Mouse (Mus musculus) forebrain, embryonic 13.5 days (tissue): ENCODE data around the gene Immp2l. TPM values are rescaled to one million over a fixed set of nuclear protein-coding genes. Genes with fewer than 3 reads are reported as not detected.

Experiments used
- ATAC-seq: fragments of 200-750 bp; cut with Nextera tagmentation; 2 replicates; pipeline ENCODE4 v1.8.0; 2017
- H3K27ac ChIP-seq: fragments of 300-500 bp; sonication (generic); 2 replicates; pipeline ENCODE4 v1.5.1; 2015; ENCODE audit warnings: inconsistent platforms, mild to moderate bottlenecking, moderate library complexity
- H3K27me3 ChIP-seq: fragments of 300-500 bp; sonication (generic); 2 replicates; pipeline ENCODE4 v1.6.1; 2015; ENCODE audit warnings: mild to moderate bottlenecking, inconsistent platforms
- H3K36me3 ChIP-seq: fragments of 300-500 bp; sonication (generic); 2 replicates; pipeline ENCODE4 v1.6.1; 2015; ENCODE audit warnings: mild to moderate bottlenecking, inconsistent platforms; ENCODE audit not compliant: poor library complexity, severe bottlenecking
- H3K4me1 ChIP-seq: fragments of 300-500 bp; sonication (generic); 2 replicates; pipeline ENCODE4 v1.6.1; 2015; ENCODE audit warnings: inconsistent platforms
- H3K4me2 ChIP-seq: fragments of 300-500 bp; sonication (generic); 2 replicates; pipeline ENCODE4 v1.6.1; 2015; ENCODE audit warnings: inconsistent platforms, mild to moderate bottlenecking, moderate library complexity
- H3K4me3 ChIP-seq: fragments of 300-500 bp; sonication (generic); 2 replicates; pipeline ENCODE4 v1.5.1; 2015; ENCODE audit warnings: mild to moderate bottlenecking, inconsistent platforms
- H3K9ac ChIP-seq: fragments of 300-500 bp; sonication (generic); 2 replicates; pipeline ENCODE4 v1.6.1; 2015; ENCODE audit warnings: mild to moderate bottlenecking, inconsistent platforms
- H3K9me3 ChIP-seq: fragments of 300-500 bp; sonication (generic); replicated peaks from 2 replicates; pipeline ENCODE4 v1.6.1; 2016; ENCODE audit warnings: inconsistent platforms
- WGBS: fragments of 180-500 bp; shearing (Covaris S2); methylation state at CpG from one replicate; pipeline ENCODE4 v1.1.7; 2015; 5-methylcytosine and 5-hydroxymethylcytosine counted together
- polyA plus RNA-seq: library from polyadenylated mRNA; unstranded; fragments of >200 nt; fragmentation: Nextera tagmentation; extraction: Ambion mirVana; gene quantifications from 2 replicates; pipeline ENCODE4 v1.2.1, GENCODE M21; 2015

Gene Immp2l
- polyA plus RNA-seq, 1 experiment from 2014 or later = 5.3 TPM

DNA sequence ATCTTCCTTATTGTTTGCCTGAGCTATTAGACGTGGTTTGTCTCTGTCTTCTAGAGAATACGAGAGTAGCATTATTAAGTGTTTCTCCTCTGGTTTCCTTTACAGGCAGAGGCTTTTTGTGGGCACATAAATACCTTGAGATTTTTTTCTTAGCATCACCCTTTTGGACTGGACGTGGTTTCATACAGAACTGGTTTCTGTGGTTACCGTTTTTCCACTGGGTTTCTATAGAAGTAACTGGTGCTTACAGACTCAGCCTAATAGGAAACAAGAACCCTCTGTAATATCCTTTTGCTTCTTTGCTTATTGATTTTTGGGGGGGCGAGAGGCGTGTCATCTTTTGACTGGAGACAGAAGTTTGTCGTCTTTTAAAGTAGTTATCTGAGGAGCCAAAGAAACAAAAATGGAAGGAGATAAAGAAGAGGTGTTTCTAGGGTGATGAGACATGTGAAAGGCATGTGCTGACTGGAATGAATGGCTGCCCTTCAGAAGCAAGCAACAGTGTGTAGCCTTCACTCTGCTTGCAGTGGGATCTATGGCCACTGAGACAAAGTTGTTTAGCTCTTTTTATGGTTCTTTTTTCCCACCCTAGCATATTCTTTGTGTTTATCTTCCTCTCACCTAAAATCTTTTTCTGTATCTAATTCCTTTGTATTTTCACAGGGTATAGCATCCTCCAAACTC lies 307.2 kb downstream of the Immp2l start:
- Histone ChIP-seq H3K4me2 (no peak overlapping the region), H3K27ac (no peak overlapping the region), H3K27me3 (no peaks in the 10 kb centered on the region), H3K36me3 (no peaks in the 10 kb centered on the region), H3K9me3 (no peaks in the 10 kb centered on the region), H3K9ac (no peak overlapping the region), H3K4me3 (no peak overlapping the region), H3K4me1 (no peaks in the 10 kb centered on the region; the same call in 1 of the 2 replicates)
- ATAC-seq = no peak
- 67% methylated on average over 7 of the region's 7 CpGs for WGBS

- Histone ChIP-seq H3K9me3 (no peaks in the 10 kb centered on the region), H3K4me1 (no peaks in the 10 kb centered on the region), H3K36me3 (no peaks in the 10 kb centered on the region), H3K27me3 (no peaks in the 10 kb centered on the region), H3K27ac (no peak overlapping the region), H3K4me2 (no peak overlapping the region), H3K9ac (no peak overlapping the region), H3K4me3 (no peak overlapping the region)
- ATAC-seq = no peak
- 91% methylated on average over 4 of the region's 4 CpGs for WGBS
Observed at GRCm38 (mm10) chr12:41345621-41346020, 321.7 kb downstream of the Immp2l start.

- 100% methylated on average over 2 of the region's 2 CpGs for WGBS
- Histone ChIP-seq H3K4me2 (no peak overlapping the region), H3K9me3 (no peaks in the 10 kb centered on the region), H3K4me1 (no peaks in the 10 kb centered on the region), H3K36me3 (no peaks in the 10 kb centered on the region), H3K4me3 (no peak overlapping the region), H3K9ac (no peak overlapping the region), H3K27ac (no peak overlapping the region), H3K27me3 (no peaks in the 10 kb centered on the region)
- ATAC-seq = no peak
Observed at GRCm38 (mm10) chr12:41347494-41347893, 323.6 kb downstream of the Immp2l start.

DNA sequence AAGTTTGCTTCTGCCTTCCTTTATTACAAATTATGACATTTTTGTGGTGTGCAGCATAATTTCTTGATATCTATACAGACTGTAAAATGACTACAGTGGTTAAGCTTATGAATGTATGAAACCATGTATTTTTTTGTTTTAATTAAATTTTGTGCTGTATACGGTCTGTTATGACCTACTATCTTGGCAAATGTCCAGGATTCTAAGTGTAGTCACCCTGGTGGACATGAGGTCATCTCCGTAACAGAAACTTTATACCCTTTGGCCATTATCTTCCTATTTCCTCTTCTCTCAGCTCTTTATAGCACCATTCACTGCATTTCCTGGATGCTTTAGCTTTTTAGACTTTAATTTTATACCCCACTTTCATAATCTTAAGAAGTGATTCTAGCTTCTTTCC lies 325.5 kb downstream of the Immp2l start:
- Histone ChIP-seq H3K4me2 (no peak overlapping the region), H3K36me3 (no peaks in the 10 kb centered on the region), H3K27ac (no peak overlapping the region), H3K9me3 (no peaks in the 10 kb centered on the region), H3K27me3 (no peaks in the 10 kb centered on the region), H3K4me1 (no peaks in the 10 kb centered on the region), H3K4me3 (no peak overlapping the region), H3K9ac (no peak overlapping the region)
- 82% methylated on average over 2 of the region's 2 CpGs for WGBS
- no peak for ATAC-seq

- Histone ChIP-seq H3K4me2 (no peak overlapping the region), H3K9me3 (no peaks in the 10 kb centered on the region), H3K27me3 (no peaks in the 10 kb centered on the region), H3K4me3 (no peak overlapping the region), H3K36me3 (no peaks in the 10 kb centered on the region), H3K9ac (no peak overlapping the region), H3K27ac (no peak overlapping the region), H3K4me1 (no peaks in the 10 kb centered on the region)
- ATAC-seq = no peak
- WGBS = 72% methylated on average over 2 of the region's 2 CpGs
Observed at GRCm38 (mm10) chr12:41349814-41350213, 325.9 kb downstream of the Immp2l start.

DNA sequence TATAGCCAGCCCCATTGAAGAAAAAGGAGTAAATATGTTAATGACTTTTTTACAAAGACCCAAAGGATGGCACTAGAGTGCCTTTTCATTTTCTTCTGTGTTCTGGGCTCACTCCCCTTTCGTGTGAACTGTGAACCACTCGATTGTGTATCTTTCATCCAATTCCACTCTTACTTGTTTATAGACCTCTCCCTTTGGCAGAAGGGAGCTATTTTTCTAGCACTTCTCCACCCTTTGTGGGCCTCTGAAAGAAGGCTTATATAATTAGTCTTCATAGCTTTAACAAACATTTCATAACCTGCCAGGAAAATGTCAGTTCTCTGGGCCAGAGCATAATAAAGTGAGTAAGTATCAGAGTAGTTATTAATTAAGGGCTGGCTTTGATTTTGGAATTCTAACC lies 327.4 kb downstream of the Immp2l start:
- Histone ChIP-seq H3K9me3 (no peaks in the 10 kb centered on the region), H3K4me3 (no peak overlapping the region), H3K4me2 (no peak overlapping the region), H3K9ac (no peak overlapping the region), H3K36me3 (no peaks in the 10 kb centered on the region), H3K4me1 (no peaks in the 10 kb centered on the region), H3K27ac (no peak overlapping the region), H3K27me3 (no peaks in the 10 kb centered on the region)
- 24% methylated on average over 2 of the region's 2 CpGs for WGBS
- peak; percentile 83 for ATAC-seq

- Histone ChIP-seq H3K4me2 (no peak overlapping the region), H3K27ac (no peak overlapping the region), H3K36me3 (no peaks in the 10 kb centered on the region), H3K9me3 (no peaks in the 10 kb centered on the region), H3K9ac (no peak overlapping the region), H3K27me3 (no peaks in the 10 kb centered on the region), H3K4me3 (no peak overlapping the region), H3K4me1 (no peaks in the 10 kb centered on the region)
- ATAC-seq = no peak
- WGBS = 90% methylated on average over 1 of the region's 1 CpGs
Observed at GRCm38 (mm10) chr12:41354857-41355256, 331.0 kb downstream of the Immp2l start.

DNA sequence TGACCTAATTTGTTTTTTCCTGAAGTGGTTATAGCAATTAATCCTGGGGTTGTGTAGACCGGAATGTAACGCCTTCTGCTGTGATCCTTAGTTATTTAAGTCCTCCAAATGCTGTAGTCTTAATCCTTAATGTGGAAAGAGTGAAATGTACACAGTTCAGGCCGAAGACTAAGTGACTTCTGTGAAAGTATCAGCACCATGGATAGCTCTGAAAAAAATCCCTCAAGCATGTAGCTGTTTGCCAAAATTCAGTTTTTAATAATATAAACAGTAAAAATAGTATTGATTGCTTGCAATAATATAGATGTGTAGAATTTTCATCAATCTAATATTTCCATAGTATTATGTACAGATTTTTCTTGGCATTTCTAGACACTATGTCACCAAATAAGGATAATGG lies 332.1 kb downstream of the Immp2l start:
- Histone ChIP-seq H3K9me3 (no peaks in the 10 kb centered on the region), H3K4me3 (no peak overlapping the region), H3K27ac (no peak overlapping the region), H3K27me3 (no peaks in the 10 kb centered on the region), H3K4me2 (no peak overlapping the region), H3K4me1 (no peaks in the 10 kb centered on the region), H3K9ac (no peak overlapping the region), H3K36me3 (no peaks in the 10 kb centered on the region)
- WGBS = 70% methylated on average over 3 of the region's 3 CpGs
- no peak for ATAC-seq

DNA sequence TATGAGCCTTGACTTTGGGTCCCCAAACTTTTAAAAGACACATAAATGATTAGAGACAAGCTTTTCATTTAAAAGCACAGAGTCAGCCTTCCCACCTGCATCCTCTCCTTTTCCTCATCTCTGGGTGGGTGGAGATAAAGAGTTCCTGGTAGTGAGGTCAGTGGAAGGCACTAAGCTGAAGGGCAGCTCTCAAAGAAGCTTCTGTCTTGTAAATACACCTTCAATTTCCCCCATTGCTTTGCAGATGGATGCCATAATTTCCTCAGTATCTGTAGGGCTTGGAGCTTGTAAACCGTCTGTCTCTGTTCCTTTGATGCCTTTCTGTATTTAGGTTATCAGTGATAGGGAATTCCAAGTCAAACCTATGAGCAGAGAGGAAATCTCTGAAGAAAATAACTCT lies 362.8 kb downstream of the Immp2l start:
- H3K27ac ChIP-seq = no peak overlapping the region
- H3K27me3 ChIP-seq = no peaks in the 10 kb centered on the region
- H3K9me3 ChIP-seq = no peaks in the 10 kb centered on the region
- no peak overlapping the region for H3K4me3 ChIP-seq
- H3K4me2 ChIP-seq = no peak overlapping the region
- no peak overlapping the region for H3K9ac ChIP-seq
- WGBS = 85% methylated on average over 1 of the region's 1 CpGs
- no peaks in the 10 kb centered on the region for H3K36me3 ChIP-seq
- ATAC-seq = no peak
- H3K4me1 ChIP-seq = no peaks in the 10 kb centered on the region

DNA sequence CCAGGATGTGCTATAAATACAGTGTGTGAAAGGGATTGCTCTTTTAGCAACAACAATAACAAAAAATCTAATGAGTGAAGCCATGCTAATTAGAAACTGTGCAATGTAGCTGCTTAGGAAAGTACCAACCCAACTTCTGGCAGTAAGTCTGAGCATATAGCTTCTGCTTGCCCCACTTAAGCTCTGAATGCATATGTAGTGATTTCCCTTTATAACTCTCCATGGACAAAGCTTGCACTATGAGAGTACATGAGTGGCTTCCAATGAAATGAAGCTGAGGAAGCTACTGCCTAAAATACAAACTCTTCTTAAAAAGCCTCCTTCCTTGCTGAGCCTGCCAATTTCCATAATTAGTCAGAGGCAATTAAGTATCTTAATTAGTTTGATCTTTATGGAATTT lies 370.3 kb downstream of the Immp2l start:
- Histone ChIP-seq H3K36me3 (no peaks in the 10 kb centered on the region), H3K4me3 (no peak overlapping the region), H3K4me2 (no peak overlapping the region), H3K27ac (no peak overlapping the region), H3K27me3 (no peaks in the 10 kb centered on the region), H3K4me1 (no peaks in the 10 kb centered on the region), H3K9ac (no peak overlapping the region), H3K9me3 (no peaks in the 10 kb centered on the region)
- no peak for ATAC-seq

GRCm38 (mm10) chr12:41401136-41401535 lies 377.2 kb downstream of the Immp2l start:
- no peak for ATAC-seq

DNA sequence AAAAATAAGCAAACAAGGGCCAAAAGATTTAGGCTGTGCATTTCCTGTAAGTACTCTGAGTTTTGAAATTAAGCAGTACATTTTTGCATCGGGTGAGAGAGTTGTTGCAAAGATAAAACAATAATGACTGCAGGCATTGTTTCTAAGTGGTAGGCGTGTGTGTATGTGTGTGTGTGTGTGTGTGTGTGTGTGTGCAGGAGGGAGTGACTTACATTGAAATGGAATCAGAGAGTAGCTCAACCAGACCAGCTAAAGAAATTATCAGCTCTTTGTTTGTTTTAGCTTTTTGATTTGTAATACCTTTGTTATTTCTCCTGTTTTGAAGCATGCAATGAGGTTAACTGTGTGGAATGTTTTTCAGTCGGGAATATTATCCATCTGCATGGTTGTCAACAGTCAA lies 378.0 kb downstream of the Immp2l start:
- H3K36me3 ChIP-seq = no peaks in the 10 kb centered on the region
- no peaks in the 10 kb centered on the region for H3K27me3 ChIP-seq
- H3K9me3 ChIP-seq = no peaks in the 10 kb centered on the region
- WGBS = 68% methylated on average over 3 of the region's 3 CpGs
- no peak overlapping the region for H3K27ac ChIP-seq
- no peak overlapping the region for H3K4me3 ChIP-seq
- H3K9ac ChIP-seq = no peak overlapping the region
- H3K4me1 ChIP-seq = no peaks in the 10 kb centered on the region
- H3K4me2 ChIP-seq = no peak overlapping the region
- no peak for ATAC-seq

More at GRCm38 (mm10) chr12:41401136-41401535, 377.2 kb downstream of the Immp2l start:
- Histone ChIP-seq H3K27ac (no peak overlapping the region), H3K36me3 (no peaks in the 10 kb centered on the region), H3K4me3 (no peak overlapping the region), H3K4me1 (no peaks in the 10 kb centered on the region), H3K4me2 (no peak overlapping the region), H3K9ac (no peak overlapping the region), H3K9me3 (no peaks in the 10 kb centered on the region), H3K27me3 (no peaks in the 10 kb centered on the region)
- WGBS = 98% methylated on average over 1 of the region's 1 CpGs

DNA sequence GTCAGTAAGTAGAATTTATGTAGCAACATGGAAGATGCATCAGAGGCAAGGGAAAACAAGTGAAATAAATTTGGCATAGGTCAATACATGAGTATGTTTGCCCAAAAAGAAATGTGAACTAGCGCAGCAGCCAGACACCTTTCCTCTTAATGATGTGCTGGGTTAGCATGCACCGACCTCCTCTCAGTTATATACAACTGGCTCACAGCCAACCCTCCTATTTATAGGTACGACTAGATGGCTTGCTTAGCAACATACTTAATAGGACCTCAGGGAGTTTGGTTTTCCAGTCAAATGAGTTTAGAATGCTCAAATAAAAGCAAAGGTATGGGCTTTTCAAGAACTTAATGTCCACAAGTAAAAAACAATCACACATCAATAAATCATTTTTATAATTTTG lies 385.5 kb downstream of the Immp2l start:
- no peaks in the 10 kb centered on the region for H3K36me3 ChIP-seq
- no peak for ATAC-seq
- no peaks in the 10 kb centered on the region for H3K27me3 ChIP-seq
- H3K27ac ChIP-seq = no peak overlapping the region
- no peak overlapping the region for H3K4me3 ChIP-seq
- no peak overlapping the region for H3K4me2 ChIP-seq
- no peaks in the 10 kb centered on the region for H3K9me3 ChIP-seq
- WGBS = 52% methylated on average over 3 of the region's 3 CpGs
- H3K9ac ChIP-seq = no peak overlapping the region
- no peaks in the 10 kb centered on the region for H3K4me1 ChIP-seq
